Mouse (Mus musculus) testis, adult 2 months (tissue): ENCODE measurements around the gene Lamb3. TPM values are rescaled to one million over a fixed set of nuclear protein-coding genes. Genes with fewer than 3 reads are reported as not detected.
A peak's percentile ranks its signal among the peaks of the same experiment; 100 is the strongest.

Experiments
- H3K27ac ChIP-seq: fragments of 200-500 bp; 2 replicates; pipeline ENCODE4 v1.5.1; 2012; ENCODE audit warnings: low read depth, low read length; ENCODE audit not compliant: control insufficient read depth, insufficient read depth
- H3K27me3 ChIP-seq: fragments of 200-500 bp; 2 replicates; pipeline ENCODE4 v1.6.1; 2012; ENCODE audit warnings: mild to moderate bottlenecking, low read length, moderate library complexity; ENCODE audit not compliant: control insufficient read depth, insufficient read depth
- H3K36me3 ChIP-seq: fragments of 200-500 bp; 2 replicates; pipeline ENCODE4 v1.6.1; 2012; ENCODE audit warnings: mild to moderate bottlenecking, low read length; ENCODE audit not compliant: control insufficient read depth, insufficient read depth
- H3K4me1 ChIP-seq: fragments of 200-500 bp; 2 replicates; pipeline ENCODE4 v1.6.1; 2012; ENCODE audit warnings: low read length; ENCODE audit not compliant: control insufficient read depth, insufficient read depth
- H3K4me3 ChIP-seq: fragments of 200-500 bp; 2 replicates; pipeline ENCODE4 v1.5.1; 2012; ENCODE audit warnings: low read depth, mild to moderate bottlenecking, low read length, moderate library complexity, mixed read lengths; ENCODE audit not compliant: control insufficient read depth
- CTCF ChIP-seq: fragments of 200-500 bp; IDR thresholded peaks from 2 replicates; pipeline ENCODE4 v1.5.1; 2012; ENCODE audit warnings: low read depth, mild to moderate bottlenecking, inconsistent platforms, low read length, moderate library complexity; ENCODE audit not compliant: control insufficient read depth, insufficient read depth, insufficient replicate concordance
- POLR2A ChIP-seq: fragments of 200-500 bp; IDR thresholded peaks from 2 replicates; pipeline ENCODE4 v1.6.1; 2012; ENCODE audit warnings: low read depth, mild to moderate bottlenecking, inconsistent platforms, low read length, moderate library complexity; ENCODE audit not compliant: control insufficient read depth
- polyA plus RNA-seq: library from polyadenylated mRNA; depleted of rRNA; stranded (reverse); fragments of >200 nt; gene quantifications from 2 replicates; pipeline ENCODE4 v1.2.3, GENCODE M21; 2012

Gene Lamb3
- polyA plus RNA-seq, 1 experiment, result 4.2 TPM

- Histone ChIP-seq H3K27ac (no peak overlapping the region), H3K4me3 (no peak overlapping the region)
- TF ChIP-seq POLR2A (no peak), CTCF (no peak)
Observed at GRCm38 (mm10) chr1:193381597-193382404, 174.3 kb downstream of the Lamb3 start.

DNA sequence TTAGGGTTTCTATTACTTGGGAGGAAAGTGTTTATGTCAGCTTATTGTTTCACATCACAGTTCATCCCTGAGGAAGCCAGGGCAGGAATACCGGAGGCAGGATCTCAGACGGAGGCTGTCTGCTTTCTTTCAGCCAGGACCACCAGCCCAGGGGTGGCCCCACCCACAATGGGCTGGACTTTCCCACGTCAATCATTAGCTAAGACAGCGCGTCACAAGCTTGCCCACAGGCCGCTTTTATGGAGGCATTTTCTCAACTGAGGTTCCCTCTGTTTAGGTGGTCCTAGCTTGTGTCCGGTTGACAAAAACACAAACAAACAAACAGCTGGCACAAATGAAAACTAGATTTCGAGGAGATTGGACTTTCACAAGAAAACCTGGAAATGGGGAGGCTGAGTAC lies 174.9 kb downstream of the Lamb3 start:
- Histone ChIP-seq H3K27ac (no peak overlapping the region), H3K36me3 (no peaks in the 10 kb centered on the region), H3K27me3 (no peaks in the 10 kb centered on the region), H3K4me3 (peak overlapping the region; percentile 43), H3K4me1 (peaks cover 2% of the 10 kb centered on the region; the same call in 1 of the 2 replicates)
- TF ChIP-seq CTCF (no peak), POLR2A (no peak)

More at GRCm38 (mm10) chr1:193381597-193382404, 174.3 kb downstream of the Lamb3 start:
- Histone ChIP-seq H3K27me3 (no peaks in the 10 kb centered on the region), H3K4me1 (peaks cover 2% of the 10 kb centered on the region; the same call in 1 of the 2 replicates), H3K36me3 (no peaks in the 10 kb centered on the region)

DNA sequence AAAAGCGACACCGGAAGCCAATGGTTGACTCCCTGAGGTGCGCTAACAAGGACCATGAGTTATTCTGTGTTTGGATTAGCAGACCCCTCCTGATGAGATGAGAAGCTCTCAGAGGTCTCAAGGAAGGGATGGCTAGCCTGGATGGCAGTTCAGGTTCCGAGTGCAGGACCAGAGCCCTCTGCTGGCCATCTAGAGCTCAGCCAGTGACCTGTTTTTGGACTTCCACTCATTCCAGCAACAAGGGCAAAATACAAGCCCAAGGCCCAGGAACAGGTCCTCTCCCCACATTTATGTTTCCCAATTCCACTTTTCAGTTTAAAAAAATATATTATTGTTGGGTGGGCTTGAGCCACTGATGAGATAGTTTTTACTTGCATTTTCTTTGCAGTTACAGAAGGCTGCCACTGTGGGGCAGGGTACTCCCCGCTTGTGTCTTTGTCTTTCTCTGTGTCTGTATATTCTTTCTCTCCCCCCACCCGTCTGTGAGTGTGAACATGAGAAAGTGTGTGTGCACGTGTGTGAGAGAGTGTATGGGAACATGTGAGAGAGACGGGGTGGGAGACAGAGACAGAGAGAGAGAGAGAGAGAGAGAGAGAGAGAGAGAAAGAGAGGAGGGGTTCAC lies 175.5 kb downstream of the Lamb3 start:
- TF ChIP-seq CTCF, result peak; percentile 48; the same call in 1 of the 2 replicates
- no peak for TF ChIP-seq POLR2A
- no peaks in the 10 kb centered on the region for H3K36me3 ChIP-seq
- no peak overlapping the region for H3K27ac ChIP-seq
- peaks cover 2% of the 10 kb centered on the region; the same call in 1 of the 2 replicates for H3K4me1 ChIP-seq
- H3K4me3 ChIP-seq, result peak overlapping the region; percentile 43
- H3K27me3 ChIP-seq, result no peaks in the 10 kb centered on the region

GRCm38 (mm10) chr1:193386136-193386535 lies 178.6 kb downstream of the Lamb3 start:
- no peaks in the 10 kb centered on the region for H3K36me3 ChIP-seq
- H3K27me3 ChIP-seq, result no peaks in the 10 kb centered on the region
- no peak overlapping the region for H3K27ac ChIP-seq
- H3K4me3 ChIP-seq, result no peak overlapping the region
- peak; percentile 76; the same call in 1 of the 2 replicates for TF ChIP-seq CTCF
- TF ChIP-seq POLR2A, result no peak
- peaks cover 2% of the 10 kb centered on the region; the same call in 1 of the 2 replicates for H3K4me1 ChIP-seq

- TF ChIP-seq CTCF, result no peak
- no peak for TF ChIP-seq POLR2A
- Histone ChIP-seq H3K4me3 (no peak overlapping the region), H3K27me3 (no peaks in the 10 kb centered on the region), H3K4me1 (peaks cover 2% of the 10 kb centered on the region; the same call in 1 of the 2 replicates), H3K27ac (no peak overlapping the region), H3K36me3 (no peaks in the 10 kb centered on the region)
Observed at GRCm38 (mm10) chr1:193387241-193387640, 179.7 kb downstream of the Lamb3 start.

- Histone ChIP-seq H3K4me1 (no peaks in the 10 kb centered on the region), H3K27me3 (no peaks in the 10 kb centered on the region), H3K36me3 (no peaks in the 10 kb centered on the region), H3K27ac (no peak overlapping the region), H3K4me3 (no peak overlapping the region)
- TF ChIP-seq POLR2A (no peak), CTCF (no peak)
Observed at GRCm38 (mm10) chr1:193389505-193389904, 182.0 kb downstream of the Lamb3 start.

- Histone ChIP-seq H3K27me3 (no peaks in the 10 kb centered on the region), H3K36me3 (no peaks in the 10 kb centered on the region), H3K4me3 (no peak overlapping the region), H3K4me1 (no peaks in the 10 kb centered on the region; the same call in 1 of the 2 replicates), H3K27ac (no peak overlapping the region)
- TF ChIP-seq POLR2A (no peak), CTCF (no peak)
Observed at GRCm38 (mm10) chr1:193390004-193390403, 182.5 kb downstream of the Lamb3 start.
